Mouse (Mus musculus) left cerebral cortex, postnatal 14 days (tissue): ENCODE measurements around the gene Cd247. TPM values are rescaled to one million over a fixed set of nuclear protein-coding genes. Genes with fewer than 3 reads are reported as not detected.

Experiments used
- DNase-seq, 2 experiments: peaks; one replicate each; pipeline ENCODE4 v3.0.0; 2021 to 2022; ENCODE audit warnings: low spot score in 2 of 2, mixed read lengths in 1 of 2
- intact Hi-C: fragments of 180-260 bp; cut with DNase I; formaldehyde crosslinking; loops from one replicate; pipeline ENCODE4 v1.15.1; 2025
- total RNA-seq, 2 experiments: library from RNA; stranded (reverse); gene quantifications; 2 replicates each; pipeline ENCODE4 v1.2.3; 2021

Cd247 gene
- total RNA-seq, 2 experiments from 2014 or later = not detected

GRCm38 (mm10) chr1:165845366-165845765, 56.9 kb downstream of the Cd247 start:
- peak in 1 of 2 experiments; percentile 51 for DNase-seq
- intact Hi-C loops = no loop called here

- intact Hi-C loops = no loop called here
- no peak for DNase-seq
Measured at GRCm38 (mm10) chr1:165848417-165848816, 59.9 kb downstream of the Cd247 start.

DNA sequence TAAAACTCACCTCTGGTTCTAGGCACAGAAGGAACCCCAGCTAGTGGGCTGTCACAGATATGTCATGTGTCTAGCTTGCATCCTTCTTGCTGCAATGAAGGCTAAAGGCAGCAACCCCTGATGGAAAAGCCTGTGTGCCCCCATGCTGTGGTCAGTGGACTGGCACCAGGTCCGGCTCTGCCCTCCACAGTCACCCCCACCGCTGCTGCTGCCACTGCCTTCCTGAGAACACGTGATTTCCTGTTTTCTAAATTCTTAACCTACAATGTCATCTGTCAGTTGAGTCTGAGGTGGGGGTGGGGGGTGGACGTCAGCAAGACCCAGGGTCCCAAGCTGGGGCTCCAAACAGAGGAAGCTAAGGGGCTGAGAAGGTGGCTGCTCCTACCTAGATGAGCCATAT, 60.4 kb downstream of the Cd247 start:
- intact Hi-C loops = no loop called here
- DNase-seq = no peak

DNA sequence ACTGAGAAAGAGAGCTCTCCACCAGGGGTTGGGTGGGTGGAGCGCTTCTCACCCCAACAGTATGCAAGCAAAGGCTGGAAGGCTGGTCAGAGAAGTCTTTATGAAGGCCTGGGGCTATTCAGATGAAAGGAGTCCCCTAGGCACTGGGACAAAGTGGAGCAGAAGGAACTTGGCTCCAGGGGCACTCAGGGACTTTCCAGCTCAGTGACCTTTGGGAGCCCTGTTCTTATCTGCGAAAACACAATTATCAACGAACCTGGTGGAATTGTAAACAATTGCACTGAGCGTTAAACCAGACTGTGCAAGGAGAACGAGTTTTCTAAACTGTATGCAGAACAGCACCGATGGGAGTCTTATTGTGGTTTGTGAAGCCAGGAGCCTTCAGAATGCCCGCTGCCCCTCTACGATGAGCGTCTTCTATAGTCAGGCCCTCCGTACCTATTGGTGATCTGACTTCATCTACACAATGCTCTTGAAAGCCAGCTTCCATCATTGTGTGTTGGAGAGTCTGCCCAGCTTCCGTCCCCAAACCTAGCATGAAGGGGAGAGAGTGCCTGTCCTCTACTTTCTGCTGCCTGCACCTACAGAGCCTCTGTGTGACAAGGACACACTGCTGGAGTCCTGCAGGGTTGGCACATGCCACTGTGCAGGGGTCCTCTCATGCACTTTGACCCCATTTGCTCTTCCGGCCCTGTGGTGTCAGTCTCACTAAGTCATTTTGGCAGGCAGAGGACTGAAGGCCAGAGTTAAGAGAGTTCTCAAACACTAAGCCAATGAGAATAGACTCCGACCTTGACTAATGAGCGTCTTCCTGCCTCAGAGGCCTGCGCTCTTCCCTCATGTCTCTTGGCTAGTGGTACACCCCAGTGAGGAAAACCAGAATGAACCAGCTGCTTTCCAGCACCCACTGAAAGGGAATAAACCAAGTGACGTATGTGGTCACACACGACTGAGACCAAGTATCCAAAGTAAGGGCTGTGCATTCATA, 61.3 kb downstream of the Cd247 start:
- DNase-seq = no peak
- intact Hi-C loops = loop anchor here (5.0 to 10.0 kb wide), 2 partner anchors 67 to 115 kb away; no protein-coding TSS in a partner anchor

DNA sequence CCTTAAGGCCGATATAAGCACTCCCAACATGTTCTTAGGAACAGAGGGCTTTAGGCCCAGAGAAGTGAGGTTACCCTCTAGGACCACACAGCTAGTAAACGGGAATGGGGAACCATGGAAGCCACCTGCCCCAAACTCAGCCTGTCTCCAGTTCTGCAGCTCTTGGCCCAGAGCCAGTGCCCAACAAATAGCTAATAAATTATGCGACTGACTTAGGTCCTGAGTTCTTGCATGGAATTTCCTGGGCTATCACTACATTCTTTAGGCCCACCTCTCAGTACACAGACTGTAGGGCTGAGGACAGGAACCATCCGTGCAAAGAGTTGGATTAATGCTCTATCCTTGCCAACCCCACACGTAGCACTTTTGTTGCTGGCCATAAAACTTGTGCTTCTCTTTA, 63.6 kb downstream of the Cd247 start:
- intact Hi-C loops = loop anchor here (5.0 to 10.0 kb wide), 2 partner anchors 70 to 113 kb away; no protein-coding TSS in a partner anchor
- no peak for DNase-seq

DNA sequence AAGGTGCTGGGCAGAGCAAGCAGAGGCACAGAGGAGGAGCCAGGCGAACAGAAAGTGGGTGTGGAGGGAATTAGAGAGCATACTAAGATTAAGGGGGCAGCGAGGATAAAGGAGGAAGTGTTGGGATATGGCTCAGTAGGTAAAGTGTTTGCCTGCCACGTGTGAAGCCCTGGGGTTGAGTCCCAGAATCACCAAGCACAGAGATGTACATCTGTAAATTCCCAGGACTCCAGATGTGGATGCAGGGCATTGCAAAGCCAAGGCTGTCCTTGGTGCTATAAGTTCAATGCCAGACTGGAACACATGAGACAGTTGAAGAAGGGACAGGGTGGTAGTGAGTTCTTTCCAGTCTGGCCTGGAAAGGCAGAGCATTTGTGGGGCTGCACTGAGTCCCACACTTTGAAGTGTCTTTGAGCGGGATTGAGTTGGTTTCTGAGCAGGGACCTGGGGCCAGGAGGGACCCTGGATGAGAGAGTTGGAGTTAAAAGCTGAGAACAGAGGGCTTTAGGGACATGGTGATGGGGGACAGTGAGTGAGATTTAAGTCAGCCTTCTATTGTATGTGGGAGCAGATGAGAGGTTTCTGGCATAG, 64.7 kb downstream of the Cd247 start:
- DNase-seq = no peak
- intact Hi-C loops = loop anchor here (5.0 to 10.0 kb wide), 2 partner anchors 71 to 112 kb away; no protein-coding TSS in a partner anchor

- intact Hi-C loops = loop anchor here (5.0 to 10.0 kb wide), 2 partner anchors 72 to 111 kb away; no protein-coding TSS in a partner anchor
- DNase-seq = peak; percentile 51 to 71
Measured at GRCm38 (mm10) chr1:165853729-165854420, 65.4 kb downstream of the Cd247 start.

DNA sequence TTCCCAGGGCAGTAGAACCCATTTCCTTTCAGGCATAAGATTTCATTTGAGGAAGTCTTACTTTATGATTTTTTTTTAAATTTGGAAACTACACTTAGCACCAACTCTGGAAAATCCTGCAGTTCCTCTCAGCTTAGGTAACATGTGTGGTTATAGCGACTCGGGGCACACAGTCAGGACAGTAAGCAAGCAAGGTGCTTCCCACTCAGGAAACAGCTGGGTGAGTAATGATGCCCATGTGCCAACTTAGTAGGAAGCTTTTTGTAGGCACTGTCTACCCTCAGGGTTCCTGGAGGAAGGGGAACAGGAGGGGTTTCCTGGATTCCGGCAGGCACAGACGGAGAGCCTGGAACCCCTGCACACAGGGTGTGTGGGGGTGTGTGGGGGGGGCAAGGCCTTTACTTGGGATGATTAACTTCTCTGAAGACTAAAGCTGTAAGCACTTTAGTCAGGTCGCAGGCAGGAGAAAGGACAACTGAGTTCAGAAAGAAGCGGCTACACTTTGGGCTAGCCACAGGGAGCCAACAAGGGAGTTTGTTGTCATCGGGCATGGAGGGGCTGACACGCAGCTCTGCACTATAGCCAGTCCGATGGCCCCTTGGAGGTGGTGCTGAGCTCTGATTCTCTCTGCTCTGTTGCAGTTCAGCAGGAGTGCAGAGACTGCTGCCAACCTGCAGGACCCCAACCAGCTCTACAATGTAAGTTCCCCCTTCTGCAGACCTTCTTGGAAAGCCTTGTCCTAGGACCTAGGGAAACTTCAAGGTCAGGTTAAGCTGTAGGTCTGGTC, 67.5 kb downstream of the Cd247 start:
- no peak for DNase-seq
- intact Hi-C loops = loop anchor here (10.0 kb wide), 1 partner anchor 109 kb away; no protein-coding TSS in a partner anchor

GRCm38 (mm10) chr1:165857279-165857678, 68.8 kb downstream of the Cd247 start:
- intact Hi-C loops = loop anchor here (10.0 kb wide), 1 partner anchor 108 kb away; no protein-coding TSS in a partner anchor
- no peak for DNase-seq

DNA sequence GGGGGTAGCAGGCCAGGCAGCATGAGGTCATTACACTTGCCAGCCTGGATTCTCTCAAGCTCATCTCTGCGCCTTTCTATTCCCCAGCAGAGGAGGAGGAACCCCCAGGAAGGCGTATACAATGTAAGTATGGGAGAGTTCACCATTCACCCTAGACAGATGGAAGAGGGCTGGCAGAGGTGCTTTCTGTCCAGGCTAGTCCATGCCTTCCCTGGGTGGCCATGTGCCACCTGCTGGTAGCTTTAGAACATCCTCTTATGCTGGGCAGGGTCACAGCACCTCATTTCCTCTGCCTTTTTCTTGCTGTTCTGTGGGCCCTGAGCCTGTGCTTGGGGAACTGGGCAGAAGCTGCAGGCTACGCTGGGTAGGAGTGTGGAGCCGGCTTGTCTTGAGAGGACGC, 69.9 kb downstream of the Cd247 start:
- intact Hi-C loops = loop anchor here (10.0 kb wide), 1 partner anchor 106 kb away; no protein-coding TSS in a partner anchor
- DNase-seq = no peak

GRCm38 (mm10) chr1:165860373-165861234, 72.1 kb downstream of the Cd247 start:
- no peak for DNase-seq
- intact Hi-C loops = no loop called here

GRCm38 (mm10) chr1:165861235-165861609, 72.7 kb downstream of the Cd247 start:
- intact Hi-C loops = no loop called here
- no peak for DNase-seq

GRCm38 (mm10) chr1:165862059-165862458, 73.6 kb downstream of the Cd247 start:
- DNase-seq = no peak

GRCm38 (mm10) chr1:165864864-165865795, 76.6 kb downstream of the Cd247 start:
- no peak for DNase-seq
- intact Hi-C loops = no loop called here

More at GRCm38 (mm10) chr1:165862059-165862458, 73.6 kb downstream of the Cd247 start:
- intact Hi-C loops = no loop called here

DNA sequence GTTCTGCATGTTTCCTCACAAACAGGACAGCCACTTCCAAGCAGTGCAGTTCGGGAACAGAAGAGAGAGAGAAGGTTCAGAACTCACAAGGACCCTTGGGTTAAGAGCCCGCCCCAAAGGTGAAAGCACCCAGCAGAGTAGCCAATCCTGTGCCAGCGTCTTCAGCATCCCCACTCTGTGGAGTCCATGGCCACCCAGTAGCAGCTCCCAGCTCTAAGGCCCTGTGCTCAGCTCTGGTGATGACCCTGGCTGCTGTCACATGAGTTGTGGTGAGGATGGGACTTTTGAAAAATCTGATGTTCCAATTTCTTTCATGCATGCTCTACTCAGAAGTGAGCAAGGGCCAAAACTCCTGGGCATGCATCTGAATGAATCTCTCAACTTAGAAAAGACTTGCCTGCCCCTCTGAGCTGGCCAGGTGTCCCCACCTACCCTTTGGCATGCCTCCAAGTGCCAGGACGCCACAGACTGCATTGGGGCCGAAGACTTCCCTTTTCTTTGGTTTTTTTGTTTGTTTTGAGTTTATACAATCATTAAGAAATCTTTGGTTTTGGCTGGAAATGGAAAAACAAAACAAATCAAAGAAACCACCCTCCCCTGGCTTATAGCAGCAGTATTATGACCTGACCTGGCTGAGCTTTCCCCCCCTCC, 78.3 kb downstream of the Cd247 start:
- no peak for DNase-seq
- intact Hi-C loops = no loop called here

DNA sequence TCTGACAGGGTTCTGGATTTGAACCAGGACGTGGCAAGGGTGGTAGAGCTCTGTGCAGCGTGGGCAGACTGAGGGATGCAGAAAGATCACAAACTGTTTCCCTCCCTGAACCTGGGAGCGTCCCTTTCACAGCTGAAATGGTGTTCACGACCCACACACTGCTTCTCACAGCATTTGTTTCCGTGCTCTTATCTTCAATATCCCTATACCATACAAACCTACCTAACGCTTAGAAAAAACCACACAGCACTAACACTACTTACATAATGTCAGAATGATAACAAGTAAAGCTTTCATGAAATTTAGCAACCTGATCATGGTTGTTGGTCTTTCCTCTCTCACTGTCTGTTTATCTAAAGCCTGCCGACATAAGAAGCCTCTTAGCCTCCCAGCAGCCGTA, 80.2 kb downstream of the Cd247 start:
- no peak for DNase-seq
- intact Hi-C loops = no loop called here
